Mouse (Mus musculus): ENCODE results near the gene Caskin1. TPM values are rescaled to one million over a fixed set of nuclear protein-coding genes. Genes with fewer than 3 reads are reported as not detected.

The Caskin1 gene
- polyA plus RNA-seq, 1 experiment from 2014 or later: 6.2 TPM

DNA sequence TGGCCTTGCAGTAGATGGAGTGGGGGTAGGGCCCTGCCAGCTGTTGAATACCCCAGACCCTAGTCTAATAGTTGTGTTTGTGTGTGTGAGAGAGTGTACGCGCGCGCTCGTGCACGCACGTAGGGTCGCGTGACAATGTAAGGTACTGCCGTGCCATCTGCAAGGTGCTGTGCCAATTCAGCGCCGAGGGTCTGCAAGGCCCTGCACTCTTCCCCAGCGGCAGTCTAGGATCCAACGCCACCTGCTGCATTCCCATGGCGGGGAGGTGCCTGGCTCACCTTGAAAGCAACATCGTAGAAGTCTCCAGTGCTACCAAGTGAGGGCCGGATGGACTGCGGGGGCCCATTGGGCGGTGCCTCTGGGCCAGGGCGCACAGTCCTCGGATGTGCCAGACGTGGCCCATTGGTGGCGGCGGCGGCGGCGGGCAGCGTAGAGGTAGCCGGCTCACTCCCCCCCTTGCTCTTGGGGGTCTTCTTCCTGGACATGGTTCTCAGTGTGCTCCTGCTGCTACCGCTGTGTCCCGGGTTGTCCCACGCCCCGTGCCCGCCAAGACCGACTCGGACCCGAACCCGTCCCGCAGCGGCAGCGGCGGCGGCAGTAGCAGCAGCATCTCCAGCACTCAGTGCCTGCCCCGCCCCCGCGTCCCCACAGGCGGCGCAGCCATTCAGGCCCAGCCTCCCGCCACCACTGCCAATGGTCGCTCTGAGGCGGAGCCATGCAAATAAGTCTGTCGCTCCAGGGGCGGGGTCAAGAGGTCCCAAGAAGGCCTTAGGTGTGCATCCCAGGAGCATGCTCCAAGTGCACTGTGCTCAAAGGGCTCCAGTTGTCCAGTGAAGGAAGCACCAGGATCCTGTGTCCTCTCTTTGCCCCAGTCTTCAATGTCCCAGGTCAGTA lies 44.9 kb downstream of the Caskin1 start:
- WGBS: 5% methylated on average over 53 of the region's 53 CpGs
- H3K9me3 ChIP-seq (ENCODE audit: control insufficient read depth, low read length): no peaks in the 10 kb centered on the region
- peaks cover 28% of the 10 kb centered on the region for H3K4me1 ChIP-seq (ENCODE audit: control insufficient read depth, insufficient read depth, low read length)
- H3K4me2 ChIP-seq: peak overlapping the region; percentile 54
- no peaks in the 10 kb centered on the region for H3K36me3 ChIP-seq (ENCODE audit: control insufficient read depth, insufficient read depth, low read length)
- DNase-seq (ENCODE audit: low spot score, missing footprints) (peak; percentile 95), ATAC-seq (ENCODE audit: low FRiP score) (peak; percentile 67)
- no peak overlapping the region for H3K27ac ChIP-seq (ENCODE audit: low read depth, low read length)
- peak overlapping the region; percentile 46 for H3K9ac ChIP-seq (ENCODE audit: low read length)
- H3K27me3 ChIP-seq (ENCODE audit: control insufficient read depth, insufficient read depth, low read length): no peaks in the 10 kb centered on the region
- H3K4me3 ChIP-seq (ENCODE audit: low read depth, low read length): peak overlapping the region; percentile 29

GRCm38 (mm10) chr17:24534160-24534718 lies 45.8 kb downstream of the Caskin1 start, which contains the start of gene Rab26:
Gene Rab26, minus strand, starts transcription at chr17:24534210.
- Histone ChIP-seq H3K4me2 (peak within 1 kb of the TSS; percentile 54), H3K9me3 (ENCODE audit: control insufficient read depth, low read length) (no peaks in the 10 kb centered on the region), H3K9ac (ENCODE audit: low read length) (peak within 1 kb of the TSS; percentile 46), H3K4me1 (ENCODE audit: control insufficient read depth, insufficient read depth, low read length) (peaks cover 22% of the 10 kb centered on the region), H3K27ac (ENCODE audit: low read depth, low read length) (no peak within 1 kb of the TSS), H3K36me3 (ENCODE audit: control insufficient read depth, insufficient read depth, low read length) (no peaks in the 10 kb centered on the region), H3K27me3 (ENCODE audit: control insufficient read depth, insufficient read depth, low read length) (no peaks in the 10 kb centered on the region), H3K4me3 (ENCODE audit: low read depth, low read length) (peak within 1 kb of the TSS; percentile 29)
- DNase-seq (ENCODE audit: low spot score, missing footprints): no peak
- no peak for ATAC-seq (ENCODE audit: low FRiP score)
- WGBS: 90% methylated on average over 8 of the region's 8 CpGs

DNA sequence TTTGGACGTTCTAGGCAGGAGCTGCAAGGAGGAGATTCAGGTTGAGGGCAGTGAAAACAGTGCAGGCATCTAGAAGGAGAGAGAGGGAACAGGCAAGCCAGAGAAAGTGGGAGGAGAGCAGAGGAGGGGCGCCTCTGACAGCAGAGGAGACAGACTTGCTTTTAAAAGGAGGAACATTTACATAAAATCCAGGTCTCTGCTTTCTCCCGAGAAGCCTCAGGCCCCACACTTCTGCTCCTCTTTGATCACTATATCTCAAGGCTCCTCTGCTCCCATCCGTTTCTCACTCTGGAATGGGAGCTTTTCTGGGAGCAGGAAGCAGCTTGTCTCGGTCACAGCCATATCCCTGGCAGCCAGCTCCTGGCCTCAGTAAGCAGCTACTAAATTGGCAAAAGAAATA lies 46.9 kb downstream of the Caskin1 start:
- WGBS: 57% methylated on average over 5 of the region's 5 CpGs
- H3K27me3 ChIP-seq (ENCODE audit: control insufficient read depth, insufficient read depth, low read length): no peaks in the 10 kb centered on the region
- H3K4me2 ChIP-seq: no peak overlapping the region
- H3K4me3 ChIP-seq (ENCODE audit: low read depth, low read length): no peak overlapping the region
- no peaks in the 10 kb centered on the region for H3K36me3 ChIP-seq (ENCODE audit: control insufficient read depth, insufficient read depth, low read length)
- no peak overlapping the region for H3K9ac ChIP-seq (ENCODE audit: low read length)
- peaks cover 12% of the 10 kb centered on the region for H3K4me1 ChIP-seq (ENCODE audit: control insufficient read depth, insufficient read depth, low read length)
- no peaks in the 10 kb centered on the region for H3K9me3 ChIP-seq (ENCODE audit: control insufficient read depth, low read length)
- ATAC-seq (ENCODE audit: low FRiP score): no peak
- no peak for DNase-seq (ENCODE audit: low spot score, missing footprints)
- H3K27ac ChIP-seq (ENCODE audit: low read depth, low read length): no peak overlapping the region

DNA sequence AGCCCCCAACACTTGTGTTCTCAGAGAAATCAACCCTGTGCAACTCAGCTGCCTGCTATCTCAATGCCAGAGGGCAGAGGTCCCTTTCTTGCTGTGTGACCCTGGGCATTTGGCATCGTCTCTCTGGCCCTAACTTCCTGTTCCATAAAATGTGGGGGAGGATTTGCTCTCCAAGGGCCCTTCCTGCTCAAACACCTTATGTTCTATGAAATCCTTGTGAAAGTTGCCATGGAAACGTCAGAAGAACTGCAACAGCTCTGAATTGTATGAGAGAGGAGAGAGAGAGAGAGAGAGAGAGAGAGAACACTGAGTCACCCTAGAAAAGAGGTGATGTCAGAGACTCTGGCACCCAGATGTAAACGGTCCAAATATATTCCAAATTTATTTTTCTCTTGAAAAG lies 49.1 kb downstream of the Caskin1 start:
- Histone ChIP-seq H3K9ac (ENCODE audit: low read length) (no peak overlapping the region), H3K4me3 (ENCODE audit: low read depth, low read length) (no peak overlapping the region), H3K4me1 (ENCODE audit: control insufficient read depth, insufficient read depth, low read length) (peaks cover 7% of the 10 kb centered on the region), H3K27ac (ENCODE audit: low read depth, low read length) (no peak overlapping the region), H3K4me2 (no peak overlapping the region), H3K9me3 (ENCODE audit: control insufficient read depth, low read length) (no peaks in the 10 kb centered on the region), H3K36me3 (ENCODE audit: control insufficient read depth, insufficient read depth, low read length) (no peaks in the 10 kb centered on the region), H3K27me3 (ENCODE audit: control insufficient read depth, insufficient read depth, low read length) (no peaks in the 10 kb centered on the region)
- 41% methylated on average over 3 of the region's 3 CpGs for WGBS
- DNase-seq (ENCODE audit: low spot score, missing footprints) (no peak), ATAC-seq (ENCODE audit: low FRiP score) (no peak)

DNA sequence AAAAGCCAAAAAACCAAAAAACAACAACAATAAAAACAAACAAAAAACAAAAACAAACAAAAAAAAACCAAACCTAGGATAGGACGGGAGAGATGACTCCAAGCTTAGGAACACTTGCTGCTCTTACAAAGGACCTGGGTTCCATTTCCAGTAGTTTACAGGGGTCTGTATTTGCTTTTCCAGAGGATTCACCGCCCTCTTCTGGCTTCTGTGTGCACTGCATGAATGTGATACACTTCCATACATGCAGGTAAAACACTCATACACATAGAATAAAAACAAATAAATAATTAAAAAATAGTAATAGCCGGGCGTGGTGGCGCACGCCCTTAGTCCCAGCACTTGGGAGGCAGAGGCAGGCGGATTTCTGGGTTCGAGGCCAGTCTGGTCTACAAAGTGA lies 50.5 kb downstream of the Caskin1 start:
- H3K27me3 ChIP-seq (ENCODE audit: control insufficient read depth, insufficient read depth, low read length): no peaks in the 10 kb centered on the region
- no peaks in the 10 kb centered on the region for H3K9me3 ChIP-seq (ENCODE audit: control insufficient read depth, low read length)
- no peak for DNase-seq (ENCODE audit: low spot score, missing footprints)
- no peaks in the 10 kb centered on the region for H3K4me1 ChIP-seq (ENCODE audit: control insufficient read depth, insufficient read depth, low read length)
- H3K27ac ChIP-seq (ENCODE audit: low read depth, low read length): no peak overlapping the region
- H3K4me3 ChIP-seq (ENCODE audit: low read depth, low read length): no peak overlapping the region
- H3K36me3 ChIP-seq (ENCODE audit: control insufficient read depth, insufficient read depth, low read length): no peaks in the 10 kb centered on the region
- ATAC-seq (ENCODE audit: low FRiP score): no peak
- no peak overlapping the region for H3K4me2 ChIP-seq
- H3K9ac ChIP-seq (ENCODE audit: low read length): no peak overlapping the region
- 74% methylated on average over 8 of the region's 8 CpGs for WGBS

GRCm38 (mm10) chr17:24540375-24540774 lies 52.0 kb downstream of the Caskin1 start:
- Histone ChIP-seq H3K4me3 (ENCODE audit: low read depth, low read length) (no peak overlapping the region), H3K27ac (ENCODE audit: low read depth, low read length) (no peak overlapping the region), H3K36me3 (ENCODE audit: control insufficient read depth, insufficient read depth, low read length) (no peaks in the 10 kb centered on the region), H3K4me1 (ENCODE audit: control insufficient read depth, insufficient read depth, low read length) (no peaks in the 10 kb centered on the region), H3K9me3 (ENCODE audit: control insufficient read depth, low read length) (no peaks in the 10 kb centered on the region), H3K9ac (ENCODE audit: low read length) (no peak overlapping the region), H3K27me3 (ENCODE audit: control insufficient read depth, insufficient read depth, low read length) (no peaks in the 10 kb centered on the region; the same call in 1 of the 2 replicates), H3K4me2 (no peak overlapping the region)
- peak; percentile 91 for DNase-seq (ENCODE audit: low spot score, missing footprints)
- WGBS: 10% methylated on average over 3 of the region's 3 CpGs
- no peak for ATAC-seq (ENCODE audit: low FRiP score)

GRCm38 (mm10) chr17:24544613-24545012 lies 56.2 kb downstream of the Caskin1 start:
- no peak overlapping the region for H3K4me3 ChIP-seq (ENCODE audit: low read depth, low read length)
- no peak for ATAC-seq (ENCODE audit: low FRiP score)
- H3K9me3 ChIP-seq (ENCODE audit: control insufficient read depth, low read length): no peaks in the 10 kb centered on the region
- no peak for DNase-seq (ENCODE audit: low spot score, missing footprints)
- peak overlapping the region; percentile 23; the same call in 1 of the 2 replicates for H3K4me2 ChIP-seq
- H3K9ac ChIP-seq (ENCODE audit: low read length): 0 out of 2 replicates have a peak overlapping the region, but pooled peaks have one; percentile 24
- no peaks in the 10 kb centered on the region; the same call in 1 of the 2 replicates for H3K4me1 ChIP-seq (ENCODE audit: control insufficient read depth, insufficient read depth, low read length)
- no peaks in the 10 kb centered on the region for H3K36me3 ChIP-seq (ENCODE audit: control insufficient read depth, insufficient read depth, low read length)
- H3K27me3 ChIP-seq (ENCODE audit: control insufficient read depth, insufficient read depth, low read length): peaks cover 14% of the 10 kb centered on the region
- 19% methylated on average over 12 of the region's 12 CpGs for WGBS
- no peak overlapping the region for H3K27ac ChIP-seq (ENCODE audit: low read depth, low read length)

GRCm38 (mm10) chr17:24545247-24545646 lies 56.8 kb downstream of the Caskin1 start:
- no peak overlapping the region for H3K27ac ChIP-seq (ENCODE audit: low read depth, low read length)
- WGBS: 87% methylated on average over 2 of the region's 2 CpGs
- H3K4me3 ChIP-seq (ENCODE audit: low read depth, low read length): no peak overlapping the region
- H3K4me2 ChIP-seq: no peak overlapping the region
- H3K9ac ChIP-seq (ENCODE audit: low read length): no peak overlapping the region
- ATAC-seq (ENCODE audit: low FRiP score) (no peak), DNase-seq (ENCODE audit: low spot score, missing footprints) (peak; percentile 73)
- no peaks in the 10 kb centered on the region for H3K36me3 ChIP-seq (ENCODE audit: control insufficient read depth, insufficient read depth, low read length)
- no peaks in the 10 kb centered on the region for H3K9me3 ChIP-seq (ENCODE audit: control insufficient read depth, low read length)
- H3K4me1 ChIP-seq (ENCODE audit: control insufficient read depth, insufficient read depth, low read length): no peaks in the 10 kb centered on the region; the same call in 1 of the 2 replicates
- H3K27me3 ChIP-seq (ENCODE audit: control insufficient read depth, insufficient read depth, low read length): peaks cover 14% of the 10 kb centered on the region

- Histone ChIP-seq H3K27ac (ENCODE audit: low read depth, low read length) (no peak overlapping the region), H3K4me3 (ENCODE audit: low read depth, low read length) (no peak overlapping the region), H3K4me2 (no peak overlapping the region), H3K9ac (ENCODE audit: low read length) (no peak overlapping the region), H3K27me3 (ENCODE audit: control insufficient read depth, insufficient read depth, low read length) (peaks cover 14% of the 10 kb centered on the region), H3K36me3 (ENCODE audit: control insufficient read depth, insufficient read depth, low read length) (no peaks in the 10 kb centered on the region), H3K9me3 (ENCODE audit: control insufficient read depth, low read length) (no peaks in the 10 kb centered on the region), H3K4me1 (ENCODE audit: control insufficient read depth, insufficient read depth, low read length) (peaks cover 6% of the 10 kb centered on the region)
- 87% methylated on average over 3 of the region's 3 CpGs for WGBS
- DNase-seq (ENCODE audit: low spot score, missing footprints): peak; percentile 45
- ATAC-seq (ENCODE audit: low FRiP score): no peak
Observed at GRCm38 (mm10) chr17:24546234-24546633, 57.8 kb downstream of the Caskin1 start.
